ENCODE assay signal across 8 mouse cellular contexts in genomic region chr2:19715564-19716238, GRCm38 (mm10). TPM values are rescaled to one million over a fixed set of nuclear protein-coding genes. Genes with fewer than 3 reads are reported as not detected.
DNase-seq lines count a peak whose midpoint lies in the region; ATAC-seq and TF ChIP-seq lines count a peak whose summit lies in the region.

No protein-coding gene starts in this region.

- peak; percentile 51 for TF ChIP-seq RAD21 in MEL (IDR thresholded peaks at IDR 0.05; ENCODE audit: low read depth, low read length)

- H3K4me2 ChIP-seq in forebrain, embryonic 13.5 days, result peak overlapping the region; percentile 42
- H3K4me2 ChIP-seq in heart, postnatal 0 days (ENCODE audit: low read depth, low read length), result peak overlapping the region; percentile 54
- peak overlapping the region; percentile 35 for H3K4me2 ChIP-seq in liver, embryonic 14.5 days (ENCODE audit: low read depth)
- H3K4me2 ChIP-seq in neural tube, embryonic 12.5 days (replicated peaks), result peak overlapping the region; percentile 43

- no peaks in the 10 kb centered on the region for H3K79me2 ChIP-seq in MEL (ENCODE audit: control insufficient read depth, insufficient read depth, low read length, poor library complexity)

- no peaks in the 10 kb centered on the region for H3K9me3 ChIP-seq in MEL (replicated peaks; ENCODE audit: insufficient read depth, low read length)
- no peaks in the 10 kb centered on the region for H3K9me3 ChIP-seq in forebrain, embryonic 13.5 days (replicated peaks)
- no peaks in the 10 kb centered on the region for H3K9me3 ChIP-seq in heart, postnatal 0 days (replicated peaks; ENCODE audit: control insufficient read depth, low read length)
- H3K9me3 ChIP-seq in liver, embryonic 14.5 days (ENCODE audit: control insufficient read depth, low read length), result no peaks in the 10 kb centered on the region
- no peaks in the 10 kb centered on the region for H3K9me3 ChIP-seq in neural tube, embryonic 12.5 days

- 32% methylated on average over 11 of the region's 11 CpGs for WGBS in forebrain, embryonic 13.5 days
- WGBS in heart, postnatal 0 days, result 16% methylated on average over 11 of the region's 11 CpGs
- WGBS in liver, embryonic 14.5 days (ENCODE audit: insufficient replicate concordance), result 17% methylated on average over 11 of the region's 11 CpGs
- 26% methylated on average over 11 of the region's 11 CpGs for WGBS in neural tube, embryonic 12.5 days
- WGBS in thymus, adult 2 months, result 10% methylated on average over 11 of the region's 11 CpGs

- TF ChIP-seq POLR2A in MEL (IDR thresholded peaks at IDR 0.05; ENCODE audit: control insufficient read depth in 1 of 2, insufficient read depth in 1 of 2, low read depth in 1 of 2, low read length in 2 of 2, poor library complexity in 1 of 2), result no peak
- no peak for TF ChIP-seq POLR2A in thymus, adult 2 months (IDR thresholded peaks at IDR 0.05; ENCODE audit: control insufficient read depth, extremely low read depth, insufficient read depth, low read length, poor library complexity)

- H3K36me3 ChIP-seq in MEL (ENCODE audit: control insufficient read depth in 1 of 2, insufficient read depth in 2 of 2, low read length in 2 of 2), result no peaks in the 10 kb centered on the region
- no peaks in the 10 kb centered on the region for H3K36me3 ChIP-seq in forebrain, embryonic 13.5 days (ENCODE audit: poor library complexity, severe bottlenecking)
- H3K36me3 ChIP-seq in heart, postnatal 0 days (replicated peaks; ENCODE audit: control insufficient read depth, insufficient read depth, low read length), result no peaks in the 10 kb centered on the region
- no peaks in the 10 kb centered on the region for H3K36me3 ChIP-seq in liver, embryonic 14.5 days (replicated peaks; ENCODE audit: control insufficient read depth, insufficient read depth, low read depth)
- no peaks in the 10 kb centered on the region for H3K36me3 ChIP-seq in neural tube, embryonic 12.5 days
- no peaks in the 10 kb centered on the region for H3K36me3 ChIP-seq in thymus, adult 2 months (ENCODE audit: control insufficient read depth, insufficient read depth, low read length)

- TF ChIP-seq EP300 in MEL (IDR thresholded peaks at IDR 0.05; ENCODE audit: low read depth in 1 of 2, low read length in 2 of 2), result no peak
- TF ChIP-seq EP300 in heart, postnatal 0 days (IDR thresholded peaks at IDR 0.05; ENCODE audit: low read depth), result no peak
- no peak for TF ChIP-seq EP300 in liver, embryonic 14.5 days (IDR thresholded peaks at IDR 0.05; ENCODE audit: low read depth)

- no peak overlapping the region for H3K27ac ChIP-seq in MEL (ENCODE audit: control insufficient read depth, low read depth, low read length)
- H3K27ac ChIP-seq in forebrain, embryonic 13.5 days, result no peak overlapping the region
- no peak overlapping the region for H3K27ac ChIP-seq in heart, postnatal 0 days (ENCODE audit: low read depth)
- H3K27ac ChIP-seq in liver, embryonic 14.5 days, result no peak overlapping the region
- H3K27ac ChIP-seq in neural tube, embryonic 12.5 days, result no peak overlapping the region
- H3K27ac ChIP-seq in thymus, adult 2 months (ENCODE audit: control insufficient read depth, insufficient read depth, low read length), result no peak overlapping the region

- DNase-seq in MEL (ENCODE audit: low read depth, low spot score), result peak; percentile 59
- DNase-seq in c-Kit-positive CD71-positive TER-119-negative erythroid progenitor cells, embryonic 14.5 days (ENCODE audit: low read depth), result peak; percentile 61
- peak; percentile 91 for DNase-seq in heart, postnatal 0 days (ENCODE audit: low spot score)
- DNase-seq in kidney, postnatal 25 days, result peak; percentile 68 to 76
- peak; percentile 45 to 55 (median 55) for DNase-seq in liver, embryonic 14.5 days (ENCODE audit: low read depth in 3 of 3, low spot score in 3 of 3)
- DNase-seq in thymus, adult 2 months, result peak; percentile 75

- no peak overlapping the region for H3K9ac ChIP-seq in MEL (ENCODE audit: control insufficient read depth, low read depth, low read length, poor library complexity, severe bottlenecking)
- H3K9ac ChIP-seq in forebrain, embryonic 13.5 days, result no peak overlapping the region
- H3K9ac ChIP-seq in heart, postnatal 0 days (replicated peaks; ENCODE audit: low read depth, low read length), result no peak overlapping the region
- H3K9ac ChIP-seq in liver, embryonic 14.5 days (replicated peaks), result no peak overlapping the region
- H3K9ac ChIP-seq in neural tube, embryonic 12.5 days, result no peak overlapping the region

- peak; percentile 89 for ATAC-seq in forebrain, embryonic 13.5 days
- ATAC-seq in heart, postnatal 0 days (ENCODE audit: insufficient read depth, low read depth), result peak; percentile 77
- ATAC-seq in liver, embryonic 14.5 days (ENCODE audit: insufficient read depth), result peak; percentile 67
- ATAC-seq in neural tube, embryonic 12.5 days (ENCODE audit: low FRiP score, low read depth), result peak; percentile 75

- no peaks in the 10 kb centered on the region for H3K27me3 ChIP-seq in MEL (ENCODE audit: control insufficient read depth in 1 of 2, insufficient read depth in 2 of 2, low read length in 2 of 2)
- H3K27me3 ChIP-seq in forebrain, embryonic 13.5 days, result no peaks in the 10 kb centered on the region
- no peaks in the 10 kb centered on the region for H3K27me3 ChIP-seq in heart, postnatal 0 days (ENCODE audit: control insufficient read depth, insufficient read depth, low read length)
- H3K27me3 ChIP-seq in liver, embryonic 14.5 days (ENCODE audit: control insufficient read depth, insufficient read depth, low read length), result no peaks in the 10 kb centered on the region
- no peaks in the 10 kb centered on the region for H3K27me3 ChIP-seq in neural tube, embryonic 12.5 days (replicated peaks)
- H3K27me3 ChIP-seq in thymus, adult 2 months (ENCODE audit: control insufficient read depth, insufficient read depth, low read length), result no peaks in the 10 kb centered on the region

- peak; percentile 52 to 62 (median 53) for TF ChIP-seq CTCF in MEL (IDR thresholded peaks at IDR 0.05 in 2 of 3, conservative IDR thresholded peaks at IDR 0.05 in 1 of 3; ENCODE audit: control insufficient read depth in 1 of 3, insufficient read depth in 1 of 3, low read depth in 2 of 3, low read length in 3 of 3, poor library complexity in 1 of 3, severe bottlenecking in 1 of 3)
- peak; percentile 89 for TF ChIP-seq CTCF in heart, postnatal 0 days (IDR thresholded peaks at IDR 0.05; ENCODE audit: low read depth)
- TF ChIP-seq CTCF in liver, embryonic 14.5 days (IDR thresholded peaks at IDR 0.05; ENCODE audit: low read depth), result peak; percentile 79
- no peak for TF ChIP-seq CTCF in thymus, adult 2 months (IDR thresholded peaks at IDR 0.05; ENCODE audit: borderline replicate concordance, control insufficient read depth, extremely low read depth, insufficient read depth, low read length, poor library complexity)

- H3K4me3 ChIP-seq in MEL (ENCODE audit: control insufficient read depth in 1 of 2, insufficient read depth in 1 of 2, low read depth in 2 of 2, low read length in 2 of 2), result no peak overlapping the region
- H3K4me3 ChIP-seq in forebrain, embryonic 13.5 days, result no peak overlapping the region
- peak overlapping the region; percentile 35 for H3K4me3 ChIP-seq in heart, postnatal 0 days (ENCODE audit: low read depth, low read length)
- no peak overlapping the region for H3K4me3 ChIP-seq in liver, embryonic 14.5 days (ENCODE audit: insufficient read depth in 1 of 2, low read depth in 2 of 2, low read length in 2 of 2)
- no peak overlapping the region for H3K4me3 ChIP-seq in neural tube, embryonic 12.5 days
- H3K4me3 ChIP-seq in thymus, adult 2 months (ENCODE audit: control insufficient read depth, insufficient read depth, low read length), result no peak overlapping the region

- H3K4me1 ChIP-seq in MEL (ENCODE audit: control insufficient read depth in 1 of 2, insufficient read depth in 2 of 2, low read length in 2 of 2), result peaks cover 0 to 4% of the 10 kb centered on the region in 2 experiments; a peak in 2 of 4 replicates
- no peaks in the 10 kb centered on the region for H3K4me1 ChIP-seq in forebrain, embryonic 13.5 days
- 0 out of 2 replicates have a peak, but pooled peaks cover 4% of the 10 kb centered on the region for H3K4me1 ChIP-seq in heart, postnatal 0 days (ENCODE audit: control insufficient read depth, insufficient read depth)
- H3K4me1 ChIP-seq in liver, embryonic 14.5 days (replicated peaks; ENCODE audit: control insufficient read depth in 2 of 2, insufficient read depth in 2 of 2, low read length in 1 of 2), result peaks cover 2 to 13% of the 10 kb centered on the region in 2 experiments; a peak in 3 of 4 replicates
- no peaks in the 10 kb centered on the region for H3K4me1 ChIP-seq in neural tube, embryonic 12.5 days
- H3K4me1 ChIP-seq in thymus, adult 2 months (replicated peaks; ENCODE audit: control insufficient read depth, insufficient read depth, low read length), result no peaks in the 10 kb centered on the region

TF ChIP-seq in MEL, 35 proteins besides CTCF, POLR2A, EP300 and RAD21:
- TF ChIP-seq ZC3H11A (IDR thresholded peaks at IDR 0.05; ENCODE audit: low read depth, low read length), result 0 out of 2 replicates have a peak, but pooled peaks have one; percentile 12
- peak; percentile 31 for TF ChIP-seq SMC3 (IDR thresholded peaks at IDR 0.05; ENCODE audit: low read depth, low read length)
- no peak for TF ChIP-seq UBTF (IDR thresholded peaks at IDR 0.05; ENCODE audit: borderline replicate concordance, insufficient read depth, low read depth, low read length)
TF ChIP-seq in MEL: peak in this region for 2.

RNA-seq across cellular contexts. Expression of gene Otud1, which starts 58.1 kb away (rescaled TPM):
- total RNA-seq in MEL (2012; rRNA removed), result 0.27 and 0.29 TPM in 2 replicates
- under 1 TPM in 1 of 2 experiments, not detected in 1; 0.45 TPM for polyA plus RNA-seq in MEL (2012; ENCODE audit: insufficient read depth in 1 of 2, insufficient read length in 2 of 2, low read depth in 1 of 2, low replicate concordance in 2 of 2, missing spikeins in 1 of 2)
- 0.98 and 1.00 TPM in 2 replicates for polyA plus RNA-seq in forebrain, embryonic 13.5 days (2015; fragmentation: Nextera tagmentation; extraction: Ambion mirVana)
- 10.6 and 38.4 TPM in 2 replicates for total RNA-seq in heart, postnatal 0 days (2014; rRNA removed; ENCODE audit: low replicate concordance)
- polyA plus RNA-seq in heart, postnatal 0 days (2015; fragmentation: Nextera tagmentation; extraction: Ambion mirVana), result 4.4 and 5.6 TPM in 2 replicates
- 0.47 and 0.65 TPM in 2 replicates for polyA plus RNA-seq in liver, embryonic 14.5 days (2012; rRNA removed)
- polyA plus RNA-seq in liver, embryonic 14.5 days (2014; fragmentation: Nextera tagmentation; extraction: Ambion mirVana), result 0.44 and 1.0 TPM in 2 replicates
- 1.6 TPM in 2 replicates for polyA plus RNA-seq in neural tube, embryonic 12.5 days (2016; fragmentation: Nextera tagmentation; extraction: Ambion mirVana)
- polyA plus RNA-seq in thymus, adult 2 months (2012; rRNA removed), result 16.1 and 33.1 TPM in 2 replicates
